Mouse (Mus musculus) E14TG2a.4 (cell line): ENCODE results near the gene Enkd1.

Experiments used
- CTCF ChIP-seq: conservative IDR thresholded peaks from 2 replicates; pipeline ENCODE4 v1.5.1; 2014; ENCODE audit warnings: low read length
- POU5F1 ChIP-seq: IDR thresholded peaks from 2 replicates; pipeline ENCODE4 v1.6.1; 2014; ENCODE audit warnings: low read length, borderline replicate concordance

GRCm38 (mm10) chr8:105704146-105704812 lies 3.7 kb downstream of the Enkd1 start:
- TF ChIP-seq CTCF = no peak
- no peak for TF ChIP-seq POU5F1
